Mouse (Mus musculus) hindbrain, embryonic 15.5 days (tissue): ENCODE measurements around the gene Gnb3. TPM values are rescaled to one million over a fixed set of nuclear protein-coding genes. Genes with fewer than 3 reads are reported as not detected.
"Not testable (repeated sequence)": the region's sequence is repeated elsewhere in the genome, so short reads cannot be mapped to it uniquely, and the experiment has no call there.

ENCODE experiments used
- ATAC-seq: fragments of 200-750 bp; cut with Nextera tagmentation; 2 replicates; pipeline ENCODE4 v1.8.0; 2017; ENCODE audit warnings: low read depth, moderate number of reproducible peaks, moderate TSS enrichment; ENCODE audit not compliant: low FRiP score
- H3K27ac ChIP-seq: fragments of 300-500 bp; sonication (generic); replicated peaks from 2 replicates; pipeline ENCODE4 v1.5.1; 2015; ENCODE audit warnings: mild to moderate bottlenecking, inconsistent platforms
- H3K27me3 ChIP-seq: fragments of 300-500 bp; sonication (generic); 2 replicates; pipeline ENCODE4 v1.6.1; 2015; ENCODE audit warnings: control low read depth, inconsistent platforms
- H3K36me3 ChIP-seq: fragments of 300-500 bp; sonication (generic); 2 replicates; pipeline ENCODE4 v1.6.1; 2015; ENCODE audit warnings: control low read depth, inconsistent platforms
- H3K4me1 ChIP-seq: fragments of 300-500 bp; sonication (generic); replicated peaks from 2 replicates; pipeline ENCODE4 v1.6.1; 2015; ENCODE audit warnings: control low read depth, inconsistent platforms
- H3K4me2 ChIP-seq: fragments of 300-500 bp; sonication (generic); 2 replicates; pipeline ENCODE4 v1.6.1; 2015; ENCODE audit warnings: moderate library complexity, mild to moderate bottlenecking, inconsistent platforms
- H3K4me3 ChIP-seq: fragments of 300-500 bp; sonication (generic); 2 replicates; pipeline ENCODE4 v1.5.1; 2015; ENCODE audit warnings: mild to moderate bottlenecking, inconsistent platforms
- H3K9ac ChIP-seq: fragments of 300-500 bp; sonication (generic); 2 replicates; pipeline ENCODE4 v1.6.1; 2015; ENCODE audit warnings: inconsistent platforms
- H3K9me3 ChIP-seq: fragments of 300-500 bp; sonication (generic); 2 replicates; pipeline ENCODE4 v1.6.1; 2016; ENCODE audit warnings: control low read depth, inconsistent platforms
- WGBS: fragments of 180-500 bp; shearing (Covaris S2); methylation state at CpG from one replicate; pipeline ENCODE4 v1.1.7; 2015; 5-methylcytosine and 5-hydroxymethylcytosine counted together
- polyA plus RNA-seq: library from polyadenylated mRNA; unstranded; fragments of >200 nt; fragmentation: Nextera tagmentation; extraction: Ambion mirVana; gene quantifications from 2 replicates; pipeline ENCODE4 v1.2.1, GENCODE M21; 2015

Gene Gnb3
- polyA plus RNA-seq, 1 experiment from 2014 or later, result 0.83 TPM

DNA sequence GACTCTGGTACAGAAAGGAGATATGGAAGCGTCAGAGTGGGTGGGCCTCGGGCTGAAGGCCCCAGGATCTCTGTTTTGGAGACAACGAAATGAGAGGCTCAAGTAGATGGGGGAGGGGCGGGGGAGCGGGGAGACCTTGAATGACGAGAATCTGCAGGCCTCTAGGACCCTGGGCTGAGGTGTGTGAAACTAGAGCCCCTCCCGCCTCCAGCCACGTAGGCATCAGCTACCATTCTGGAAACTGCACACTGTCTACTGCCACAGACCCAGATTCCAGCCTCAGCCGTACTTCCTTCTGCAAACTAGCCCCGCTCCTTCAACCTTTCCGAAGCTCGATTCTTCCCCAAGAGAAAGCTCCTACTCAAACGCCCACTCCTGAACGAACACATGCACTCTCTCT, 16.2 kb upstream of the Gnb3 start:
- peak overlapping the region; percentile 89 for H3K4me2 ChIP-seq
- peak overlapping the region; percentile 91 for H3K9ac ChIP-seq
- H3K9me3 ChIP-seq, result no peaks in the 10 kb centered on the region
- H3K36me3 ChIP-seq, result peaks cover 7% of the 10 kb centered on the region
- WGBS, result 6% methylated on average over 14 of the region's 14 CpGs
- peaks cover 59% of the 10 kb centered on the region for H3K4me1 ChIP-seq
- peak overlapping the region; percentile 97 for H3K27ac ChIP-seq
- peak; percentile 82 for ATAC-seq
- no peaks in the 10 kb centered on the region for H3K27me3 ChIP-seq
- peak overlapping the region; percentile 65 for H3K4me3 ChIP-seq

DNA sequence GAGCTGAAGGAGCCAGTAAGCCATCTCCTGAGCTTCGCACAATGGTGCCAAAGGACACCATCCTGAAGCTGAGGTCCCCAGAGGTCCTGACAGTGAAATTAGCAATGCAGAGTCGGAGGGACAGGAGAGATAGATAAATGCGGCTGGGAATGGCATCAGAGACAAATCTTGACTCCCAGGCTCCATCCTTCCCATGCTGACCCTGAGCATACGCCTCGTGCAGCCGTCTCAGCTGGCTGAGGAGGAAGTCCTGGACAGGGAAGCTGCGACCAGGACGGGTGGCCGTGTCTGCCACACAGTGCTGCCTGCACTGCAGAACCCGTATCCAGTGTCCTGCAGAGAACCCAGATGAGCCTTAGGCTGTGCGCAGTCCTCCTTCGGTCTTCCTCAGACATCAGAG, 14.6 kb upstream of the Gnb3 start:
- Histone ChIP-seq H3K27me3 (no peaks in the 10 kb centered on the region), H3K4me2 (no peak overlapping the region), H3K4me1 (peaks cover 42% of the 10 kb centered on the region), H3K9ac (no peak overlapping the region), H3K27ac (no peak overlapping the region; the same call in 1 of the 2 replicates), H3K9me3 (no peaks in the 10 kb centered on the region), H3K4me3 (no peak overlapping the region), H3K36me3 (peaks cover 7% of the 10 kb centered on the region)
- no peak for ATAC-seq
- 74% methylated on average over 12 of the region's 12 CpGs for WGBS

DNA sequence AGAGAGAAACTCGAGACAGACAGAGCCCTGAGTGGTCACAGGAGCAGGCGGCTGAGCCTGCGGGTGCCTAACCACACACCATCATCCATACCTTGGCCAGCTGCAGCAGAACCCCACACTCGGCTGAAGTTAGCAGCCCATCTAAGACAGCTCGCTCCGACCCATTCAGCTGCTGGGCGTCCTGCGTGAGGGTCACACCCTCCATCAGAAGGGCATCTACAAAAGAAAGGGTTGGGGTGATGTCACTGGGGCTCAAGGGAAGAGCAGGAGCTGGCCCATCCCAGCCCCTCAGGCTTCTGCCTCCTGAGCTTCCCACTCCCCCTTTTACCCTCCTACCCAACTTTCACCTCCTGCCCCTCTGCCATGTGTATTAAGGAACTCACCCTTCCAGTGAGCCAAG, 10.5 kb upstream of the Gnb3 start:
- Histone ChIP-seq H3K27me3 (no peaks in the 10 kb centered on the region), H3K4me1 (peaks cover 15% of the 10 kb centered on the region)
- WGBS, result 47% methylated on average over 8 of the region's 8 CpGs

DNA sequence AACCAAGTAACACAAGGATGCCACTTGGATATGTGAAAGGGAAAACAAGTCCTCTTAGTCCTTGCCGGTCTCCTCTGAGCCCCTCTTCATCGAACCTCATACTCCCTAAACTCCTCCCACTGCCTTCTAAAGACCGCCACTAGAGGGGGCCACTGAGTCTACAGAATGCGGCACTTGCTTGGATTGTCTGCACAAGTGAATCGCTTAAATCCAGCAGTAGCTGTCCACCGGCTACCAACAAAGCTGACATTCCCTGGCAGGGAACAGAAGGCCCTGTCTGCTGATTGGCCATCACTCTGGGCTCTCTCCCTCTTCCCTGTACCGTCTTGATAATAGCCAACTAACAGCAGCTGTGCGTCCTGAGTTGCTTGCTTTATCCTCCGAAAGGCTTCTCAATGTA, 7.2 kb upstream of the Gnb3 start:
- ATAC-seq, result peak; percentile 81
- WGBS, result 4% methylated on average over 9 of the region's 9 CpGs
- peak overlapping the region; percentile 70 for H3K27ac ChIP-seq
- peaks cover 4% of the 10 kb centered on the region; the same call in 1 of the 2 replicates for H3K36me3 ChIP-seq
- no peaks in the 10 kb centered on the region for H3K27me3 ChIP-seq
- 0 out of 2 replicates have a peak, but pooled peaks cover 3% of the 10 kb centered on the region for H3K4me1 ChIP-seq
- peak overlapping the region; percentile 19; the same call in 1 of the 2 replicates for H3K4me2 ChIP-seq
- H3K9me3 ChIP-seq, result no peaks in the 10 kb centered on the region
- no peak overlapping the region for H3K4me3 ChIP-seq
- H3K9ac ChIP-seq, result no peak overlapping the region

More for the DNA sequence above, 10.5 kb upstream of the Gnb3 start:
- Histone ChIP-seq H3K4me2 (no peak overlapping the region), H3K27ac (no peak overlapping the region), H3K4me3 (no peak overlapping the region), H3K9ac (no peak overlapping the region), H3K36me3 (peaks cover 7% of the 10 kb centered on the region), H3K9me3 (no peaks in the 10 kb centered on the region)
- no peak for ATAC-seq

DNA sequence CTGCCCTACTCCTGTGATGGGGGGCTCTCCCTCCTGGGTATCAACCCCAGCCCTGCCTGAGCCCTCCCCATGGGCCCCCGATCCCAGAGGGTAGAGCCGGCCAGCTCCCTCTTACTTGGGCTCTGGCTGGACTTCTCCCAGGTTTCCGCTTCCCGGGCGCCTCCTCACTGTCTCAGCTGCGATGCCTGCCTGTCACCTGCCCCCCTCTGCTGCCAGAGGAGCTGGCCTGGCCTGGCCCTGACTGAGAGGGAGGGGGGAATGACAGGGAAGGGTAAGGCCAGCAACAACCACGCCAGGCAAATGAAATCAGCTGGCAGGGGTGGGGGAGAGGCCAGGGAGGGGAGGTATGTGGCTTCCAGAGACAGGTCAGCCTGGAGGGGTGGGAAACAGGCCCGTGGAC, 270 bp downstream of the Gnb3 start:
- WGBS, result 20% methylated on average over 8 of the region's 8 CpGs
- Histone ChIP-seq H3K27me3 (no peaks in the 10 kb centered on the region), H3K9me3 (no peaks in the 10 kb centered on the region), H3K27ac (no peak overlapping the region; the same call in 1 of the 2 replicates), H3K36me3 (peaks cover 10% of the 10 kb centered on the region; the same call in 1 of the 2 replicates), H3K9ac (no peak overlapping the region), H3K4me3 (no peak overlapping the region), H3K4me2 (no peak overlapping the region), H3K4me1 (peaks cover 4% of the 10 kb centered on the region; the same call in 1 of the 2 replicates)
- ATAC-seq, result peak; percentile 25

DNA sequence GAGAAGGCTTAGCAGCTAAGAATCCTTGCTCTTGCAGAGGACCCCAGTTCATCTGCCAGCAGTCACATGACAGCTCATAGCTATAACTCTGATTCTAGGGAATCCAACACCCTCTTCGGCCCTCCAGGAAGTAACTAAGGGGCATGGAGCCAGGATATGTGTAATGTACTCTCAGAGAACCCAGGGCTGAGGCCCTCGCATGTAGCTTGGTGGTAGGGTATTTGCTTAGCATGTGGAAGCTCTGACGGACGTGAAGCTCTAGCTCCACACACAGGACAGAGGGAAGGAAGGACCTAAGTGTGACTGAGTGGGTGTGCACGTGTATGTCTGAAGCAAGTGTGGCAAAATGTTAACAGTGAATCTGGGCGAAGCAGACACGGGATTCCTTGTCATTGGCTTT, 3.7 kb downstream of the Gnb3 start:
- no peak overlapping the region for H3K9ac ChIP-seq
- H3K4me3 ChIP-seq, result no peak overlapping the region
- H3K27me3 ChIP-seq, result no peaks in the 10 kb centered on the region
- H3K27ac ChIP-seq, result no peak overlapping the region
- peaks cover 3% of the 10 kb centered on the region; the same call in 1 of the 2 replicates for H3K36me3 ChIP-seq
- H3K4me2 ChIP-seq, result no peak overlapping the region
- WGBS, result 83% methylated on average over 7 of the region's 7 CpGs
- H3K9me3 ChIP-seq, result no peaks in the 10 kb centered on the region
- ATAC-seq, result no peak
- H3K4me1 ChIP-seq, result peaks cover 4% of the 10 kb centered on the region; the same call in 1 of the 2 replicates

DNA sequence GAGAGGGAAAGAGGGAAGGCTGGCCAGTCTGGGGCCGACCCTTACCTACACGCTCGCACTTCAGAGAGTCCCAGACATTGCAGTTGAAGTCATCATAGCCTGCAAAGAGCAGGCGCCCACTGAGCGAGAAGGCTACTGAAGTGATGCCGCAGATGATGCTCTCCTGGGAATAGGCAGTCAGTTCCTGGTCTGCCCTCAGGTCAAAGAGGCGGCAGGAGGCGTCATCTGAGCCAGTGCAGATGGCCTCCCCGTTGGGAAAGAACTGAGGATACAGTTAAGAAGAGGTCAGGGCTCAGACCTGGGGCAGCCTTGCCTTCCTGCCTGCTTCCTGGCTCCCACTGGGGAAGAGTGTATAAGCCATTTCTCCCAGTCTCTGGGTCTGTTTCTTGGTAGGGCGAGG, 4.5 kb downstream of the Gnb3 start:
- H3K9me3 ChIP-seq, result no peaks in the 10 kb centered on the region
- H3K36me3 ChIP-seq, result no peaks in the 10 kb centered on the region
- no peak for ATAC-seq
- no peak overlapping the region for H3K4me2 ChIP-seq
- H3K27ac ChIP-seq, result no peak overlapping the region
- no peak overlapping the region for H3K4me3 ChIP-seq
- no peak overlapping the region for H3K9ac ChIP-seq
- H3K4me1 ChIP-seq, result peaks cover 6% of the 10 kb centered on the region
- no peaks in the 10 kb centered on the region for H3K27me3 ChIP-seq
- 58% methylated on average over 10 of the region's 10 CpGs for WGBS

DNA sequence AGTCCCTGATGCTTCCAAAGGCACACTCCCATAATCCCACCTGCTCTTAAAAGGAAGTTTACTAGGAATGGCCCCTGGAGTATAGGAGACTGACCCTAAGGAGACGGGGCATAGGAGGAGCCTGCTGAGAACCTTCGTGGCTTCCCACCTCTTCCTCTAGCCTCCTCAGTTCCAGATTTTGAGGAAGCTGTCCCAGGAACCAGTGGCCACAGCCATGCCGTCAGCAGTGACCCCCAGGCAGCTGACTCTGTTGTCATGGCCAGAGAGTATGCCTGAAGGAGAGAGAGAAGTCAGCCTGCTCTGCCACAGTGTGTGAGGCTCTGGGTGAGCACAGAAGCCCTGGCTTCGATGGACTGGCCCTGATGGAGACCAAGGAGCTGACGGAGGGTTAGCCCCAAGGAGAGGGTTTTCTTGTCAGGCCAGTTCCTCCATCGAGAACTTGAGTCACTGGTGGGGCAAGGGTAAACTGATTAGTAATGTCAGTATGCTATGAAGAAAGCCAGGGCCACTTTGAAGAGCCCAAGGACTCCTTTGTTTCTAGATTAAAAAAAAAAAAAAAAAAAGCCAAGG, 5.5 kb downstream of the Gnb3 start:
- H3K27ac ChIP-seq, result no peak overlapping the region
- no peak overlapping the region for H3K4me2 ChIP-seq
- ATAC-seq, result no peak
- no peaks in the 10 kb centered on the region for H3K9me3 ChIP-seq
- WGBS, result 86% methylated on average over 6 of the region's 6 CpGs
- peaks cover 7% of the 10 kb centered on the region for H3K4me1 ChIP-seq
- H3K36me3 ChIP-seq, result no peaks in the 10 kb centered on the region
- H3K27me3 ChIP-seq, result no peaks in the 10 kb centered on the region
- no peak overlapping the region for H3K9ac ChIP-seq
- no peak overlapping the region for H3K4me3 ChIP-seq

DNA sequence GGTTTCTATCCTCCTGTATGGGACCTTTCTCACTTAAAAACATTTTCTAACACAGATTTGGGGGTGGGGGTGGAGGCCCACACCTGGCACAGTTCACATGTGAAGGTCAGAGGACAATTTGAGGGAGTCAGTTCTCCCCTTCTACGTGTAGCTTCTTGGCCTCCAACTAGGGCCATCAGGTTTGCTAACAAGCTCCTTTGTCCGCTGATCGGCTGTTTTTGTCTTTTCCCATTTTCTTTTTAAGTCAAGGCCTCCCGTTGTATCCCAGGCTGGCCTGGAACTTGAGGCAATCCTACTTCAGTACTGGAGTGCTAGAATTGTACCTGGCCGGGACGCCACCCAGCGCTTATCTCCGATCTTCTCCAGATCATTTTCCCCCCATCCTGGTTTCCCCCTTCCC, 8.4 kb downstream of the Gnb3 start:
- Histone ChIP-seq H3K27ac (no peak overlapping the region), H3K4me3 (no peak overlapping the region), H3K27me3 (no peaks in the 10 kb centered on the region), H3K9me3 (no peaks in the 10 kb centered on the region), H3K9ac (no peak overlapping the region), H3K4me1 (peaks cover 22% of the 10 kb centered on the region), H3K4me2 (no peak overlapping the region), H3K36me3 (no peaks in the 10 kb centered on the region; the same call in 1 of the 2 replicates)
- ATAC-seq, result no peak
- WGBS, result 89% methylated on average over 8 of the region's 8 CpGs

DNA sequence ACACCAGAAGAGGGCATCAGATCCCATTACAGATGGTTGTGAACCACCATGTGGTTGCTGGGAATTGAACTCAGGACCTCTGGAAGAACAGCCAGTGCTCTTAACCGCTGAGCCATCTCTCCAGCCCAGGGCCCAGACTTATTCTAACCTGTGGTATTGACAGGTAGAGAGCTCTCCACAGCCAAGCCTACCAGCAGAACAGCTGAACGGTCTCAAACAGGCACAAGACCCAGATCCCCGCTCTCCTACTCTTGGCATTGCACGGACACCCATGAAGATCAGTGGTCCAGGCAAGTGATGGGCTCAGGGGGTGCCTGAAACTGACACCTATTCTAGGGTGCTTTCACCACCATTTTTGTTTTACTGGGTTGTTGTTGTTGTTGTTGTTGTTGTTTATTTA, 8.9 kb downstream of the Gnb3 start:
- H3K9me3 ChIP-seq, H3K4me2 ChIP-seq, H3K27ac ChIP-seq, H3K36me3 ChIP-seq, H3K27me3 ChIP-seq, ATAC-seq, H3K9ac ChIP-seq: not testable (repeated sequence)
- WGBS, result 95% methylated on average over 4 of the region's 4 CpGs
- peaks cover 22% of the 10 kb centered on the region for H3K4me1 ChIP-seq
- 0 out of 2 replicates have a peak overlapping the region, but pooled peaks have one; percentile 3 for H3K4me3 ChIP-seq

DNA sequence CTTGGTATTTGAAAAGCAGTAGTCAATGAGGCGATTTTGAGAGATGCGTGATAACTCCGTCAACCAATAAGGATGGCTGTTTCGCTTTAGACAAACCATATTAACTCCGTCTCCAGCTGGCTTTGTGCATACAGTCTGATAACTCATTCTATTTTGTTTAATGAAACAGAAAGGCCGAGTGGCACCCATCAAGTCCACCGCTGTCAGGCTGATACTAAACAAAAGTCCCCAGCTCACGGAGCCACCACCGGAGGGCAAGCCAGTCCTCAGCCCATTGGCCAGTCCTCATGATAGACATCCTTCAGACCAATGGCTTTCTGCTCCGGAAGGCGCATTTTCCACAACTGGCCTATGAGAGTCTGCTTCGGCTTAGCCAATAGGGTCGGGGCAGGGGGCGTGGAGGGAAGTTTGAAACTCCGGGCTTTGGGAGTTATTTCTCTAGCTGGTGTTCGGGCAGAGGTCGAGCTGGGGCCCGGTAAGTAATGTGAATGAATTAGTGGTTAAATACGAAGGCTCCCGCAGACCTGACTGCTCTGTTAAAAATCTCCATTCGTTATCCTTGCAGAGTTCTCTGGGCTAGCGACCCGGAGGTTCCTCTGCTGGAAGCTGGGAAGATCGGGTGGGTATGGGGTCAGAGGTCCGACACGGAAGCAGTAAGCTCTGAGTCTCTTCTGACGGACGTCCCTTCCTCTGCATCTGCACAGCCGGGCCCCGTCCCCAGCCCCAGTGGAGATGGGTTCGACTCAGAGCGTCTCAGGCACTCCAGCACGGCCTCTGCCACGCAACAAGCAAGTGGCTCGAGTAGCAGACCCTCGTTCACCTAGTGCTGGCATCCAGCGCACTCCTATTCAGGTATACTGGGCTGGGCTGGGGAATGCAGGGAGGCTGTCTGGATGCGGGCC, 10.0 kb downstream of the Gnb3 start:
- WGBS, result under 1% methylated on average over 38 of the region's 38 CpGs
- peak overlapping the region; percentile 56 for H3K4me2 ChIP-seq
- H3K9ac ChIP-seq, result peak overlapping the region; percentile 75
- H3K9me3 ChIP-seq, result no peaks in the 10 kb centered on the region
- ATAC-seq, result peak; percentile 84
- peak overlapping the region; percentile 92 for H3K27ac ChIP-seq
- H3K4me3 ChIP-seq, result peak overlapping the region; percentile 78
- H3K4me1 ChIP-seq, result peaks cover 22% of the 10 kb centered on the region
- no peaks in the 10 kb centered on the region for H3K27me3 ChIP-seq
- H3K36me3 ChIP-seq, result peaks cover 11% of the 10 kb centered on the region
